Mouse (Mus musculus): ENCODE results near the gene Txndc12. TPM values are rescaled to one million over a fixed set of nuclear protein-coding genes. Genes with fewer than 3 reads are reported as not detected.

Txndc12 gene
- total RNA-seq, 2 experiments from 2014 or later, result 28.0 to 28.7 TPM

Other genes with a start within 250 kb of the Txndc12 start
- gene Cc2d1b, start 214.7 kb upstream of the Txndc12 start, total RNA-seq (2021), result 10 to 100 TPM; 13.0 to 15.4 TPM
- under 1 TPM; 0.20 to 0.31 TPM for gene 3110021N24Rik, start 115.0 kb upstream of the Txndc12 start, total RNA-seq (2021)
- gene Zfyve9, start 53.8 kb upstream of the Txndc12 start, total RNA-seq (2021), result 10 to 100 TPM; 27.5 to 28.4 TPM
- 10 to 100 TPM; 73.1 to 75.0 TPM for gene Btf3l4, start 987 bp upstream of the Txndc12 start, total RNA-seq (2021)
- gene Kti12, start 13.2 kb downstream of the Txndc12 start, total RNA-seq (2021), result 10 to 100 TPM; 25.4 to 25.5 TPM
- gene A730015C16Rik, start 14.0 kb downstream of the Txndc12 start, total RNA-seq (2021), result not detected
- gene Rab3b, start 44.5 kb downstream of the Txndc12 start, total RNA-seq (2021), result 1 to 10 TPM in 1 of 2 experiments, under 1 TPM in 1; 0.60 to 1.6 TPM
- gene Nrd1, start 166.1 kb downstream of the Txndc12 start, total RNA-seq (2021), result 100 to 1,000 TPM; 116 to 141 TPM

Data from heart, adult 18-20 months (tissue).